Mouse (Mus musculus) stomach, postnatal 0 days (tissue): ENCODE measurements at regions not wholly inside any gene's neighbourhood (a gene's known extent, or its start where the extent isn't known, plus 50 kb on each side); places are given as distances from the start of the nearest gene placed in this dataset.
"Not testable (repeated sequence)": the region's sequence is repeated elsewhere in the genome, so short reads cannot be mapped to it uniquely, and the experiment has no call there.

ENCODE experiments used
- CTCF ChIP-seq: IDR thresholded peaks from 2 replicates; pipeline ENCODE4 v1.5.1; 2016; ENCODE audit warnings: antibody characterized with exemption, low read depth, mild to moderate bottlenecking, moderate library complexity
- EP300 ChIP-seq: optimal IDR thresholded peaks from 2 replicates; pipeline ENCODE3; 2016; ENCODE audit warnings: antibody characterized with exemption

- not testable (repeated sequence) for TF ChIP-seq CTCF, EP300
Measured at GRCm38 (mm10) chr7:3073206-3073605, 95.8 kb downstream of the AU018091 start.
